Mouse (Mus musculus) stomach, embryonic 16.5 days (tissue): ENCODE data around the gene Prnd. TPM values are rescaled to one million over a fixed set of nuclear protein-coding genes. Genes with fewer than 3 reads are reported as not detected.

Experiments used
- ATAC-seq: fragments of 200-750 bp; cut with Nextera tagmentation; 2 replicates; pipeline ENCODE4 v1.8.0; 2017; ENCODE audit warnings: moderate number of reproducible peaks, moderate TSS enrichment; ENCODE audit not compliant: insufficient read depth, low FRiP score
- H3K27ac ChIP-seq: fragments of 300-500 bp; sonication (generic); 2 replicates; pipeline ENCODE4 v1.5.1; 2014; ENCODE audit warnings: low read length
- H3K27me3 ChIP-seq: fragments of 300-500 bp; sonication (generic); 2 replicates; pipeline ENCODE4 v1.6.1; 2014; ENCODE audit warnings: low read length, control low read depth, mixed read lengths; ENCODE audit not compliant: control insufficient read depth, insufficient read depth
- H3K36me3 ChIP-seq: fragments of 300-500 bp; sonication (generic); 2 replicates; pipeline ENCODE4 v1.6.1; 2014; ENCODE audit warnings: low read length; ENCODE audit not compliant: control insufficient read depth, insufficient read depth
- H3K4me1 ChIP-seq: fragments of 300-500 bp; sonication (generic); 2 replicates; pipeline ENCODE4 v1.6.1; 2014; ENCODE audit warnings: low read length, control low read depth, mixed read lengths; ENCODE audit not compliant: control insufficient read depth, insufficient read depth
- H3K4me2 ChIP-seq: fragments of 300-500 bp; sonication (generic); 2 replicates; pipeline ENCODE4 v1.6.1; 2014; ENCODE audit warnings: low read depth, low read length, mixed read lengths
- H3K4me3 ChIP-seq: fragments of 300-500 bp; sonication (generic); replicated peaks from 2 replicates; pipeline ENCODE4 v1.5.1; 2014; ENCODE audit warnings: mild to moderate bottlenecking, low read length
- H3K9ac ChIP-seq: fragments of 300-500 bp; sonication (generic); 2 replicates; pipeline ENCODE4 v1.6.1; 2014; ENCODE audit warnings: low read length
- H3K9me3 ChIP-seq: fragments of 300-500 bp; sonication (generic); replicated peaks from 2 replicates; pipeline ENCODE4 v1.6.1; 2016; ENCODE audit warnings: low read length, control low read depth; ENCODE audit not compliant: control insufficient read depth
- WGBS: fragments of 180-500 bp; shearing (Covaris S2); extraction: QIAGEN DNeasy Blood & Tissue Kit; methylation state at CpG from one replicate; pipeline ENCODE4 v1.1.7; 2014; 5-methylcytosine and 5-hydroxymethylcytosine counted together
- polyA plus RNA-seq: library from polyadenylated mRNA; unstranded; fragments of >200 nt; fragmentation: Nextera tagmentation; extraction: Ambion mirVana; gene quantifications from 2 replicates; pipeline ENCODE4 v1.2.1, GENCODE M21; 2015

Gene Prnd
- polyA plus RNA-seq, 1 experiment from 2014 or later: 44.0 TPM

DNA sequence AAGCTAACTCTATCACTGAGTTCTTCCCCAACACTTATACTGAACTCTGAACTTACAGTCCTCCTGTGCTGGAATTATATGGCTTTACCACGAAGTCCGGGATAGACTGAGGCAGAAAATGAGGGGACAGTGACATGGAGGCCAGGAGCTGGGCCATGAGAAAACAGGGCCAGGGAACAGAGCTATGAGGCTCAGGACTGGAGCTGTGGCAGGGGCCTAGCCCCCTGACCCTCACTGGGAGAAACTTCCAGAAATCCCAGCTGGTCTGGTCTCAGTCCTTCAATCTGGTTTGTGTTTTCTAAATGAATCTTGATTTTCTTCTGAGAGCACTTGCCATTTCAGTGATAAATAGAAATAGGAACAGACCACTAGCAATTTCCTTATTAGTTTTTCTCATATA, 16.4 kb upstream of the Prnd start:
- no peak overlapping the region for H3K27ac ChIP-seq
- no peak overlapping the region for H3K9ac ChIP-seq
- ATAC-seq: no peak
- no peaks in the 10 kb centered on the region for H3K9me3 ChIP-seq
- H3K27me3 ChIP-seq: no peaks in the 10 kb centered on the region
- H3K4me2 ChIP-seq: no peak overlapping the region
- no peaks in the 10 kb centered on the region for H3K36me3 ChIP-seq
- H3K4me3 ChIP-seq: no peak overlapping the region
- H3K4me1 ChIP-seq: peaks cover 9% of the 10 kb centered on the region; the same call in 1 of the 2 replicates
- WGBS: 93% methylated on average over 2 of the region's 2 CpGs

DNA sequence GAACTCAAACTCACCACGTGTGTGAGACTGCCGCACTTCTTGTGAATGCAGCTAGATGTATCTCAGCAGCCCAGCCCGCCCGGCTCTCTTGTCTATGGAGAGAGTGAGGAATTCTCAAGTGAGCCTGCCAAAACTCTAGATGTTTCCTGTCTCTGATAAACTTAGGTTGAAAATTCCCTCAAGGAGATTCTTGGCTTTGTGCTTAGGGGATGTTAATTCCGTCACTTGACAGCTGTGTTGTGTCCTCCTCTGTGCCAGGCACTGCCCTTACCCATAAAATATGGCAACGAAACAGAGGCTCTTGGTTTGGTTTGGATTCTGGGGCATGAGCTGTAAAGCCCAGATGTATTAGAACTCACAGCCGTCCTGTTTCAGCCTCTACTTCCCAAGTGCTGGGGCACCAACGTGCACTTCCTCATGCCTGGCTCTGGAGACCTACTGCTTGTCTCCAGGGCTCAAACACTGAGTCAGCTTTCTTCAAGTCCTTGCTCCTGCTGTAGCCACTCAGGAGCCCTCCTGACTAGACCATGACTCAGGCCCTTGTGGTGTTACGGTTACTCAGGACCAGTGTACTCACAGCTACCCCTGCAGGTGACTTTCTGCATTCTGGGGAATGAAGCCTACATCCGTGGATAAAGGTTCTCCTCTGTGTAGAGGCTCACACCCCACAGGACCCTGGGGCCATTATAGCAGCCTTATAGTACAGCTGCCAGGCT, 15.1 kb upstream of the Prnd start:
- ATAC-seq: peak; percentile 53; the same call in 1 of the 2 replicates
- Histone ChIP-seq H3K36me3 (no peaks in the 10 kb centered on the region), H3K9me3 (no peaks in the 10 kb centered on the region), H3K27ac (no peak overlapping the region), H3K4me1 (peaks cover 9% of the 10 kb centered on the region; the same call in 1 of the 2 replicates), H3K27me3 (no peaks in the 10 kb centered on the region), H3K4me2 (no peak overlapping the region), H3K9ac (no peak overlapping the region), H3K4me3 (no peak overlapping the region)
- WGBS: 57% methylated on average over 10 of the region's 10 CpGs

DNA sequence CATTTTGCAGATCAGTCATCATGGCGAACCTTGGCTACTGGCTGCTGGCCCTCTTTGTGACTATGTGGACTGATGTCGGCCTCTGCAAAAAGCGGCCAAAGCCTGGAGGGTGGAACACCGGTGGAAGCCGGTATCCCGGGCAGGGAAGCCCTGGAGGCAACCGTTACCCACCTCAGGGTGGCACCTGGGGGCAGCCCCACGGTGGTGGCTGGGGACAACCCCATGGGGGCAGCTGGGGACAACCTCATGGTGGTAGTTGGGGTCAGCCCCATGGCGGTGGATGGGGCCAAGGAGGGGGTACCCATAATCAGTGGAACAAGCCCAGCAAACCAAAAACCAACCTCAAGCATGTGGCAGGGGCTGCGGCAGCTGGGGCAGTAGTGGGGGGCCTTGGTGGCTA, 14.3 kb upstream of the Prnd start:
- Histone ChIP-seq H3K4me3 (no peak overlapping the region), H3K27ac (no peak overlapping the region), H3K4me1 (peaks cover 9% of the 10 kb centered on the region; the same call in 1 of the 2 replicates), H3K9ac (no peak overlapping the region), H3K27me3 (no peaks in the 10 kb centered on the region), H3K4me2 (no peak overlapping the region), H3K36me3 (no peaks in the 10 kb centered on the region), H3K9me3 (no peaks in the 10 kb centered on the region)
- ATAC-seq: no peak
- WGBS: 95% methylated on average over 10 of the region's 10 CpGs

DNA sequence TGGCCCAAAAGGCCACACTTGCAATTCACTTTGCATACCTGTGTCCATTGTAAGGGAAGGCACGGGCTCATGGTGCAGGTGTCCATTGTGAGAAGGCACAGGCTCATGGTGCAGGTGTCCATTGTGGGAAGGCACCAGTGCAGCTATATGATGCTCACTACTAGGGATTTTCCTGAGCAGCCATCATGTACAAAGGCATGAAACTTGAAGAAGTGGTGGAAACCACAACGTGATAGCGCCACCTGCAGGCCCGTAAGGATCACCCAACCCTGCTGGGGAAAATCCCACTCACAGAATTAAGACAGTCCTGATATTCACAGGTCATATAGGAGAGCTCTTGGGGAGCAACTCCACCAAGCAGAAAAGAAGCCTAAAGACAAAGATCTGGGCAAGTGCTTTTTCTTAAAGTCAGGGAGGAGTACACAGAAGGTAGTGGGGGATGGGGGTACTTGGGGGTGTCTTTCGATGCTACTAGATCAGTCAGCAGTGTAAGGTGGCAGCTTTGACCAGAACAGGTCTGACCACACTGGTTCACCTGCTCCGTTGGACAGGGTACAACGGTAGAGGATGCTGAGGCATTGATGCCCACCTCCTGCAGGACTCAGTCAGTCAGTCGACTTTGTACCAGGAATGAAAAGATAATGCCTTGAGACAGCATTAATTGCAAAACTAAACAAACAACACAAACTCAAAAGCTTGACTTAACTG, 11.1 kb upstream of the Prnd start:
- Histone ChIP-seq H3K27me3 (no peaks in the 10 kb centered on the region), H3K36me3 (no peaks in the 10 kb centered on the region), H3K9me3 (no peaks in the 10 kb centered on the region), H3K4me2 (no peak overlapping the region), H3K4me1 (peaks cover 3% of the 10 kb centered on the region; the same call in 1 of the 2 replicates), H3K9ac (no peak overlapping the region), H3K4me3 (no peak overlapping the region), H3K27ac (no peak overlapping the region)
- 0 out of 2 replicates have a peak, but pooled peaks have one; percentile 22 for ATAC-seq
- WGBS: 33% methylated on average over 8 of the region's 8 CpGs

DNA sequence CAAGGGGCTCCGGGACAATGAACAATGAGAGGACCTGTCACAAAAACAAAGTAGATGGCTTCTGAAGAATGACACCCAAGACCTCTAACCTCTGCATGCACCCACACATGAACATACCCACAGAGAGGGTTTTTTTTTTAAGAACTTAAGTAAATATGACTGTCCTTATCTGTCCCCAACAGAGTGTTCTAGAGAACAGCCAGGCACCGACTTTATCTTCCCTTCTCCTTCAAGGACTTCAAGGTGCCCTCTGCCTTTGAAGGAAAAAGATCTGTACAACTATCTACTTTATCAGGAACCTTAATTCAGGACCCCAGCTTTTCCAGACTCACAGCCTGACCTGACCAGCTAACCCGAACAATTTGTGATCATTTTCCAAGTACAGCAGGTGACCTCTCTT, 10.2 kb upstream of the Prnd start:
- 60% methylated on average over 3 of the region's 3 CpGs for WGBS
- Histone ChIP-seq H3K36me3 (no peaks in the 10 kb centered on the region), H3K9ac (no peak overlapping the region), H3K4me3 (no peak overlapping the region), H3K4me1 (no peaks in the 10 kb centered on the region), H3K9me3 (no peaks in the 10 kb centered on the region), H3K27ac (no peak overlapping the region), H3K4me2 (no peak overlapping the region), H3K27me3 (no peaks in the 10 kb centered on the region)
- no peak for ATAC-seq

DNA sequence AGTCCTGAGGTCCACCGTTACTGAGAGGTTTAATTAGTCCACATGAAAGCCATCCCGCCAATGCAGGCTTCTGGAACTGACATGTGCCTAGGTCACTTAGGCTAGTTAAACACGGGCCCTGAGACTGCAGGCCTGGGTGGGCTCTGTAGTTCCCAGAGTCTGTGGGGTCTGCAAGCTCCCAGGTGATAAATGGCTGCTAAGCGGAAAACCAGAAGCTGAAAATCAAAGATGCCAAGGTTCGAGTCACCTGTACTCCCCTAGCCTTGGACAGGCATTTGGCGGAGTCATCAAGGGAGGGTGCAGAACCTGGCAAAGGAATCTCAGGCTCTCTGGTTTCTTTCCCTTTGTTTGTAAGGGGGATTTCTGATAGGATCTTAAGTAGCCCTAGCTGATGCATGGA, 9.2 kb upstream of the Prnd start:
- H3K4me1 ChIP-seq: no peaks in the 10 kb centered on the region
- no peak overlapping the region for H3K9ac ChIP-seq
- H3K27me3 ChIP-seq: no peaks in the 10 kb centered on the region
- no peaks in the 10 kb centered on the region for H3K9me3 ChIP-seq
- H3K36me3 ChIP-seq: no peaks in the 10 kb centered on the region
- no peak overlapping the region for H3K4me3 ChIP-seq
- H3K4me2 ChIP-seq: no peak overlapping the region
- 74% methylated on average over 6 of the region's 6 CpGs for WGBS
- no peak for ATAC-seq
- H3K27ac ChIP-seq: no peak overlapping the region

DNA sequence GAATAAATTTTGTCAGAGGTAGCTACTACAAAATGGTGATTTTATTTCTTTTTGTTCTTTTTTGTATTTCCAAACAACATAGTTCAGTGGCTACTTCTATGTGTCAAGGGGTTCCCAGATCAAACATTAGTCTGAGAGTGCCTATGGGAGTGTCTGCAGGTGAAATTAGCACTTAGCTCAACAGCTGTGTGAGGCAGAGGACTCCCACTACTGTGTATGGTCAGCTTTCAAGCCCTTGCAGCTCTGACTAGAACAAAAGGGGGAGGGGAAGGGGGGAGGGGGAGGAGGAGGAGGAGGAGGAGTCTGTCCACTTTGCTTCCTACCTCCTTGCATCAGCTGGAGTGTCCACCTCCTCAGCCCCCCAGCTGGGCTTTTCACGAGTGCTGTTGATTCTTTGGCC, 6.3 kb upstream of the Prnd start:
- no peak overlapping the region for H3K27ac ChIP-seq
- WGBS: 13% methylated on average over 1 of the region's 1 CpGs
- no peak for ATAC-seq

DNA sequence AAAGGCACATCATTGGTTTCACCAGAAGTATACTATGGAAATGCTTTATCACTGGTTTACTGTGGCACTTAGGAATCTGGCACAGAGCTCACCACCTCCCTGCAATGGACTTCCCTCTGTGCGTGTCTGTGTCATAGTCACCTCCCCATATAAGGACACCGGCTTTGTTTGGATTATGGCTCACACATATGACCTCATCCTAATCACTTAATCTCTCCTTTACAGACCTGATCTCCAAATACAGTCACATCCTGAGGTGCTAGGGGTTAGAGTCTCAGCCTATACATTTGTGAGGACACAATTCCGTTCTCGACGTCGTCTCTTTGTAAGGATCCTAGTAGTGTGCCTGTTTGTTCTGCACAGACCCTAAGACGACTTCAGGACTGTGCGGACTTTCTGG, 5.4 kb upstream of the Prnd start:
- H3K9me3 ChIP-seq: no peaks in the 10 kb centered on the region
- H3K4me3 ChIP-seq: no peak overlapping the region
- peaks cover 2% of the 10 kb centered on the region; the same call in 1 of the 2 replicates for H3K27me3 ChIP-seq
- H3K9ac ChIP-seq: no peak overlapping the region
- no peaks in the 10 kb centered on the region for H3K36me3 ChIP-seq
- peak; percentile 39; the same call in 1 of the 2 replicates for ATAC-seq
- H3K4me1 ChIP-seq: no peaks in the 10 kb centered on the region
- no peak overlapping the region for H3K27ac ChIP-seq
- H3K4me2 ChIP-seq: no peak overlapping the region
- 63% methylated on average over 8 of the region's 8 CpGs for WGBS

More for the DNA sequence above, 6.3 kb upstream of the Prnd start:
- Histone ChIP-seq H3K36me3 (no peaks in the 10 kb centered on the region), H3K4me1 (no peaks in the 10 kb centered on the region), H3K4me3 (no peak overlapping the region), H3K4me2 (no peak overlapping the region), H3K9ac (no peak overlapping the region), H3K9me3 (no peaks in the 10 kb centered on the region), H3K27me3 (no peaks in the 10 kb centered on the region)

DNA sequence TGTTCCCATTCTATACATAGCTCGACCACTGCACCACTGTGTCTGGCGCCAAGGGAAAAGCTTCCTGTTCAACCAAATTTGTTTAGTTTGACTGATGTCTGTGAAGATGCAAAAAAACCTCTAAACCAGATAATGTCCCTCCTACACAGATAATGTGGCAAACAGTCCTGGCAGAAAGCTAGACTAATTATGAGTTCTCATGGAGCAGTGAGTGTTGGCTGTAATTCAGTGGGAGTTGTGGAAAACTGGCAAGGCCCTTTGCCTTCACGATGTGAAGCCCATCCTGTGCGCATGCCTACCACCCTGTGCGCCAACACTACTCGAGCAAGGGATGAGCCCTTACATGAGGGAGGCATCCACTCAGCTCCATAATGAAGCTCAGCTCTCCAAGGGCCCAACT, 4.9 kb upstream of the Prnd start:
- H3K4me3 ChIP-seq: no peak overlapping the region
- no peak overlapping the region for H3K27ac ChIP-seq
- H3K27me3 ChIP-seq: peaks cover 2% of the 10 kb centered on the region; the same call in 1 of the 2 replicates
- H3K9ac ChIP-seq: no peak overlapping the region
- H3K9me3 ChIP-seq: no peaks in the 10 kb centered on the region
- WGBS: 82% methylated on average over 6 of the region's 6 CpGs
- no peak for ATAC-seq
- H3K4me2 ChIP-seq: no peak overlapping the region
- no peaks in the 10 kb centered on the region for H3K36me3 ChIP-seq
- H3K4me1 ChIP-seq: no peaks in the 10 kb centered on the region
